Mouse (Mus musculus) c-Kit-positive CD71-positive TER-119-positive erythroid progenitor cells, embryonic 14.5 days (primary cell): ENCODE measurements at regions not wholly inside any gene's neighbourhood (a gene's known extent, or its start where the extent isn't known, plus 50 kb on each side); places are given as distances from the start of the nearest gene placed in this dataset.
"Not testable (repeated sequence)": the region's sequence is repeated elsewhere in the genome, so short reads cannot be mapped to it uniquely, and the experiment has no call there.

Experiments
- DNase-seq: peaks from one replicate; pipeline ENCODE4 v3.0.0-alpha.2; 2013; ENCODE audit warnings: low spot score

DNA sequence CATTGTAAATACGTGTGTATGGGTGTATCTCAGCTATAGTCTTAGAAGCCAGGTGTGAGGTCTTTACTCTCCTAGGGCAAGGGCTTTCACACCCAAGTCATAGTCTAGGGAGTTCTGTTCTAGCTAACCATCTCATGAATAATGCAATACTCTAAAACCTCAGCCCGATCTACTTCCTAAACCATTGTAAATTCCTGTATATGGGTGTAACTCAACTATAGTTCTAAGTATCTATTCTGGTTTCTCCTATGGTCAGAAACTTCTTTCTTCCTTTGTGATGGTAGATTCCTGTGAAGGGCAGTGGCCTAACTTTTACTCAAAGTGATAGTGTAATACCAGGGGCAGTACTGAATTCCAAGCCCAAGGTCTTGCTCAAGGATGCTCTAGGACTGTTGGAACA is 58.7 kb upstream of the Srd5a3 start:
- not testable (repeated sequence) for DNase-seq

DNA sequence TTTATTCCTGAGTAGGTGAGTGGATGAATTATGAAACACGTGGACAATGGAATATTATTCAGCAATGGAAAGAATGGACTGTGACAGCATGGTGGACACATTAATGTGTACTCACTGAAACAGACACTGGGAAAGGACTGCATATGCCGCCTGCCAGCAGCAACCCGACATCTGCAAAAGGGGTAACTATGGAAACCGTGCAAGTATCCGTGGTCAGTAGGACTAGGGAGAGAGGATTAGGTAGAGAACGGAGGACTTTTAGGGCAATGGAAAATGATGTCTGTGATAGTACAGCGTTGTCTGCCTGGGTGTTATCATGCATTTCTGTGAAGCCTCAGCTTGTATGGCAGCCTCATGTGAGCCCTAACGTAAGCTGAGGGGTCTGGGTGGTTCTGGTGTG is 59.6 kb upstream of the Srd5a3 start:
- DNase-seq: no peak

DNA sequence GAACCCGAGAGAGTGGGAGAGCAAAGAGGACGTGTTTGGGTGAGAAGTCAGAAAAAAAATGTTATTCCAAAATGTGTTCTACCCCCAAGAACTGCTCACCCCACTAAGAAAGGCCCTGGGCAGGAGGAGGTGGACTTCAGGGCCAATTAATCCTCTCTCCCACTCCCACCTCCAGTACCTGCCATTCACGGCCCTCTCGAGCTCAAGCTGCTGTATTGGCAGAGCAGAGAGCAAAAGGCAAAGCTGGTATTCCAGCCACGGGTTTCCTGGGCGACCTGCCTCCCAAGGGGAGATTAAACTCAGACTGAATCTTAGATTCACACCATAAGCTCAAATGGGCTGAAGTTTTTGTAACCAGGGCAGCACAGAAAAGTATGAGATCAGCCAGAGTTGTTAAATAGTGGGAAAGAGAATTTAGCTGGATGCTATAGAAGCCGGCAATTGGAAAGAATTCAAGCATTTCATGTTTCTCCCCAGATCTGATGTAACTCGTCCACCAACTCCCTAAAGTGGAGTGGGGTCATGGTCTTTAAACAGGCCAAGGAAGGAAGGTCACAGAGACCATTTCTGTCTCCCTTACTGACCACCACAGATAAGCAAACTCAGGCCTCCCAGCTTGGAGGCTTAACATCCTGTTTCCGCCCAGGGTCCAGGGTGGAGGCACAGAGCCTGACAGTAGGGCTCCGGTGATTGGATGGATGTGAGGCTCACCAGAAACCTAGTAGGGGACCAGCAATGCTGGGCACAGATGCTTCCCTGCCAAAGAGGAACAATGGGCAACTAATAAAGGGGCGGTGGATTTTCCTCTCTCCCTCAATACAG is 60.7 kb upstream of the Srd5a3 start:
- no peak for DNase-seq

GRCm38 (mm10) chr5:76078485-76078884 is 61.6 kb upstream of the Srd5a3 start:
- DNase-seq: no peak

DNA sequence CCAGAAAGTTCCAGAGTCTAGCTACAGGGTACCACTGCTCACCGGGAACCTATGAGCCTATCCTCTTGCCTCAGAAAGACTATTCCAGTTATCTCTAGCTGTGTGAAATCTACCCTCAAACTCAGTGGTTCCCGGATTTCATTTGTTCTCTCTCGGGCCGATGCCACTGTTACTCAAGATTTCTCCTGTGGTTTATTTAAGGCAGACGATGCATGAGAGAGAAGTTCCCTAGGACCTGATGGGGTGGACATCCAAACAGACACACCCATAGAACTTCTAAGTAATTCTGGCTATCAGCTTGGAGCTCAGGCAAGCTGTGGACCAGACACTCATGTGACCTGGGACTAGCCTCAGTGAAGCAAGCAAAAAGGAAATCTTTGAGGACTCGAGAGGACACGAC is 63.8 kb upstream of the Srd5a3 start:
- DNase-seq: no peak

DNA sequence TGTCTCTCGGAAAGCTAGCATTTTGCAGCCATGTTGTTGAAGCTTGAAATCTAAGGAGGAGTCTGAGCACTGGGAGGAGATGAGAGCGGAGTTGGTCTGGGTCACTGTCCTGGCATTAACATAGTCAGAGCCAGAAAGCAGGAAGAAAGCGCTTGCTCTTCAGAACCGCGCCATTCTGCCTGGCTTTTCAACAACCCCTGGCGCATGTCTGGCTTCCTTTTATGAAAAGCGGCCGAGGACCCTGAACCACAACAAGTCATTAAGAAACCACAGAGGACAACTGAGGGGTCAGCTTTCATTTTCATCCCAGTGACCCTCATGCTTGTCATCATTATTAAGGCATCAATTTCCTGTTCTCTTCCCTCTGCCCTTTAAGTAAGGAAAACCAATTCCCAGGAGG is 64.7 kb upstream of the Srd5a3 start:
- no peak for DNase-seq

DNA sequence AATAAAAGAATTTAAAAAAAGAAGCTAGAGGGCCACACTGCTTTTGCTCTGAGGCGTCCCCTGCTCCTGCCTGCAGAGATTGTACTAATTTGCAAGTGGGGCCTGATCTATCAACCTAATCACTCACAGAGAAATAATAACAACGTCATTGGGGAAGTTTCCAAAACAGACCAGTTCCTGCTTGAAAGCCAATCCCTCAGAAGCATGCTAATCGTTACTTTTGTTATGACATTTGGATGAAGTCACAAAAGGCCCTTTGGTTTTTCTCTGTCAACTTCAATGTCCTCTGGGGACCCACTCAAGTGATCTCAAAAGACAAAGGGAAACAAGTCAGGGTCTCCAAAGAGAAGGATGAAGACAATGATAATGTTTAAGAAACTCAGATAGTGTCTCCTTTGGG is 72.2 kb upstream of the Srd5a3 start:
- DNase-seq: no peak

DNA sequence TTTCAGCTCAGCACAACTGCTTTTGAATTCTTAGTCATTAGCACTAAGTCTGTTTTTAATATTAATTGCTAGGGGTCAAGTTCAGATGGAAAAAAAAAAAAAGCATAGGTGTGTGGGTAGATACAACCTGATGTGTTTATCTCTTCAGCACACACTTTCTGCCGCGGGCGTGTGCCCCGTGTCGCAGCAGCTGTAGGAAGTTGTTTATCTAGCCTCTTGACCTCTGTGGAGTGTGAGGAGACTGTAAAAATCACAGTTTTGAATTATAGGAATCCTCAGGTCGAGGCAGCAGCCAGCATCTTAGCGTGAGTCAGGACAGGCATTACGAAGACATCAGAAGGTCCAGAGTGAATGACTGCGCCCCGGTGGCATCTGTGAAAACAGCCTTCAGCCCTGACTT is 72.8 kb upstream of the Srd5a3 start:
- no peak for DNase-seq

- no peak for DNase-seq
These were observed 74.3 kb upstream of the Srd5a3 start for GRCm38 (mm10) chr5:76065789-76066188.

- no peak for DNase-seq
These were observed 74.8 kb upstream of the Srd5a3 start for GRCm38 (mm10) chr5:76065227-76065626.

GRCm38 (mm10) chr5:76064686-76065085 is 75.4 kb upstream of the Srd5a3 start:
- DNase-seq: no peak

DNA sequence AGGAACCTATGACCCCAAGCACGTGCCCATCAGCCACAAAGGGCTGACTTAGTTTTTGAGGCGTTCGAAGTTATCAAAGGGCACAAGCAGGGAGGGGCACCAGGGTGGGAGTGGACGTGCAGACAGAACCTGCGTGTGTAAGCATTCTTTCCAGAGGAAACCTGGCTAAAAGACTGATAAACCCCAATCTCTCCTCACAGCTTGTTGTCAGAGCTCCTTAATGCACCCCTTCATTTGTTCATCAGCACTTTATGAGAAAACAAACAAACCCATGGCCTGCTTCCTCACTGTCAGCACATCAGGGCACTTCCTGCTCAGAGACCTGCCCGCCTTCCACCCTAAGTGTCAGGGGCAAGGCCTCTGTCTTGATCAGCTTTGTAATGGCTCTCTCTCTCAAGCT is 76.6 kb upstream of the Srd5a3 start:
- peak; percentile 51 for DNase-seq

DNA sequence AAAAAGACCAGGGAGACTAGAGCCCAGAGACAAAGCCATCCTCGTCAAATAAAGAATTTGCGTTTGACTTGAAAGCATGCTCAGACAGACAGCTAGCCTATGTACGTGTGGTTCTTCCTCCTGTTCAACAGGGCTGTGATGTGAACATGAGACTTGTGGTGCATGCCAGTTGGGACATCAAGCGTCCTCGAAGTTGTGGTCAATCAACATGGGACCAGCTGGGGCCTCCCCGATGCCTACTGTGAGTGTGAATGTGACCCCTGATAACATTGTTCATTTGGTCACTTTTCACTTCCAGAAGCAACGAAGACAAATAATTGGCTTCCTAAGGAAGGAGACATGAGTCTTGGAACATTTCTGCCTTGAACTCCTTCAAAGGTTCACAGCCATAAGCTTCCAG is 79.8 kb upstream of the Kdr start:
- DNase-seq: no peak

- no peak for DNase-seq
These were observed 77.6 kb upstream of the Kdr start for GRCm38 (mm10) chr5:76055849-76056248.

- DNase-seq: no peak
These were observed 74.5 kb upstream of the Kdr start for GRCm38 (mm10) chr5:76052782-76053181.

- DNase-seq: no peak
These were observed 73.4 kb upstream of the Kdr start for GRCm38 (mm10) chr5:76051658-76052057.

DNA sequence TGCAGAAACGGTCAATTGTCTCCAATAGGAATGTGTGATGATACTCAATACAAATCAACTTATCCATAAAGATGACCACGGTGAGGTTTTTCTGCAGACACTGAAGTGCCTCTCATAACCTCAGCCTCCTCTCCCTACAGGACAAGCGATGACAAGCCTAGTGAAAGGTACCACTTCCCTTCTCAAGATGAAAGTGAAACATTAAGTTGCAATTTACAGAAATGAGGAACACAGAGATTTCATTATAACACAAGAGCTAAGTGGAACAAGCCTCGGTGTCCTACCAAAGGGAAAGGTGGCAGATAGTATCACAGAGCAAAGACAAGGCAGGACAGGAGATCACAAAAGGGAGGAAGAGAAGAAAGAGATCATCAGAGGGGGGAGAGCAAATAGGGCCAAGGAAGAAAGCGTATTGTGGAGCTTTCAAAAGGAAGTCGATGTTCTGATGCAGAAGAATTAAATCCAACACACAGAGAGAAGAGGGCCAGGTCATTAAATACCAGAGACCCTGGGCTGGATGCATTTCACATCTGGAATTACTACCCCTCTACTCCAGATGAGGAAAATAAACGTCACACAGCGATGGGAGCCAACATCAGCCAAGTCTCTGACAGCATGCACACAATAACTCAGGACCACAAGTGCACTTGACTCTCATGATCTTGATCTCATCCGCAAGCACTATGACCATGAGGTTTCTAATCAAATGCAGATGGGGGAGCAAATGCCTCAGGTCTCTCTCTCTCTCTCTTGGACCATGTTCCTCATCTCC is 70.0 kb upstream of the Kdr start:
- DNase-seq: no peak

- DNase-seq: no peak
These were observed 65.6 kb upstream of the Kdr start for GRCm38 (mm10) chr5:76043521-76044510.

GRCm38 (mm10) chr5:76040454-76041203 is 62.4 kb upstream of the Kdr start:
- DNase-seq: peak; percentile 37

DNA sequence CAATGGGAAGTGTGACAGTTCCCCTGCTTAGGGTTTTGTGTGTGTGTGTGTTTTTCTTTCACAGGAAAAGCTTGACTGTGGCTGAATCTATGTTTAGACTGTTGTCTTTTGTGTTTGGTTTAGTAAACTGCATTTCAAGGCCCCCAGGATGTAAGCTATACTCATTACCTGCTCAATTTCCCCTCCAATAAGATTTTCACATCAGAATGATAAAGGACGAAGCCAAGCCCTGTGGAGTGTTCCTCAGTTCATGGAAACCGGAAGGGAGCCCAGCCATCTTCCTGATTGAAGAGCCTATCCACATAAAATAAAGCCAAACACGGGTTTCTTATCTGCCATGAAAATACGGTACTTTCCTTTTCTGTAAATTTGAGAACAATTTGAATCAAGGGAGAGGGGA is 50.5 kb upstream of the Kdr start:
- DNase-seq: no peak
